Mouse (Mus musculus) bone marrow, adult 2 months (tissue): ENCODE results near the gene Elfn2. TPM values are rescaled to one million over a fixed set of nuclear protein-coding genes. Genes with fewer than 3 reads are reported as not detected.

Experiments used
- H3K27ac ChIP-seq: fragments of 200-500 bp; 2 replicates; pipeline ENCODE4 v1.5.1; 2012; ENCODE audit warnings: low read depth, mild to moderate bottlenecking, control low read depth, inconsistent platforms, low read length; ENCODE audit not compliant: control insufficient read depth, poor library complexity, insufficient read depth
- H3K4me1 ChIP-seq: fragments of 200-500 bp; 2 replicates; pipeline ENCODE4 v1.6.1; 2011; ENCODE audit warnings: low read length; ENCODE audit not compliant: control insufficient read depth, insufficient read depth
- H3K4me3 ChIP-seq: fragments of 200-500 bp; replicated peaks from 2 replicates; pipeline ENCODE3; 2011; ENCODE audit warnings: mild to moderate bottlenecking, low read depth, low read length, control low read depth; ENCODE audit not compliant: control insufficient read depth
- CTCF ChIP-seq: fragments of 200-500 bp; IDR thresholded peaks from 2 replicates; pipeline ENCODE4 v1.5.1; 2011; ENCODE audit warnings: low read length, control low read depth; ENCODE audit not compliant: control insufficient read depth, insufficient read depth
- POLR2A ChIP-seq: fragments of 200-500 bp; IDR thresholded peaks from 2 replicates; pipeline ENCODE4 v1.6.1; 2011; ENCODE audit warnings: low read depth, mild to moderate bottlenecking, control low read depth, low read length, borderline replicate concordance; ENCODE audit not compliant: control insufficient read depth
- WGBS: fragments of 180-500 bp; shearing (Covaris S2); methylation state at CpG from one replicate; pipeline ENCODE4 v1.1.7; 2018; 5-methylcytosine and 5-hydroxymethylcytosine counted together
- polyA plus RNA-seq: library from polyadenylated mRNA; stranded (reverse); fragments of >200 nt; gene quantifications from 2 replicates; pipeline ENCODE4 v1.2.4, GENCODE M21; 2011; ENCODE audit warnings: low replicate concordance; ENCODE audit not compliant: missing spikeins, insufficient read depth, insufficient read length

The Elfn2 gene
- polyA plus RNA-seq, 1 experiment = not detected

GRCm38 (mm10) chr15:78735431-78736180 lies 17.0 kb upstream of the Elfn2 start:
- TF ChIP-seq CTCF (no peak), POLR2A (no peak)
- H3K4me3 ChIP-seq = no peak overlapping the region
- no peaks in the 10 kb centered on the region; the same call in 1 of the 2 replicates for H3K4me1 ChIP-seq
- H3K27ac ChIP-seq = no peak overlapping the region
- WGBS = 61% methylated on average over 17 of the region's 17 CpGs

GRCm38 (mm10) chr15:78731830-78732229 lies 13.3 kb upstream of the Elfn2 start:
- TF ChIP-seq CTCF (no peak), POLR2A (no peak)
- Histone ChIP-seq H3K4me3 (no peak overlapping the region), H3K4me1 (peaks cover 2% of the 10 kb centered on the region), H3K27ac (no peak overlapping the region)
- WGBS = 36% methylated on average over 4 of the region's 4 CpGs

- WGBS = 44% methylated on average over 12 of the region's 12 CpGs
- TF ChIP-seq POLR2A (no peak), CTCF (no peak)
- Histone ChIP-seq H3K27ac (no peak overlapping the region), H3K4me3 (no peak overlapping the region), H3K4me1 (peaks cover 2% of the 10 kb centered on the region)
Measured at GRCm38 (mm10) chr15:78730315-78731049, 11.9 kb upstream of the Elfn2 start.

DNA sequence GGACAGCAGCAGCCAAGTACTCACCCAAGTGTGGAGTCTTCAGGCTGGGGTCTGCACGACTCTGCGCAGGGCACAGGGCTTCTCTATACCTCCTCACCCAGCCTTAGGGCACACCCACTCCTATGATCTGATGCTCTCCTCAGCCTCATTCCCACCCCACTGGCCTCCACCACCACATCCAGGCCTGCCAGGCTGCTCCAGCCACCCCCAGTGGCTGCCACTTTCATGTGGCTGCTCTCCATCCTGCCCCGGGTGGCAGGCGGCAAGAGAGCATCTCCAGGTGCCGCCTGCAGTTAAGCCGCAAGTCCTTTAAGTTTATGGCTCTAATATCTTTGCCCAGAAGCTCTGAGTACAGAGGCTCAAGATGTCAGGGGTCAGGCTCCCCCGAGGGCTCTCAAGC lies 8.1 kb upstream of the Elfn2 start:
- Histone ChIP-seq H3K4me3 (no peak overlapping the region), H3K4me1 (peaks cover 2% of the 10 kb centered on the region), H3K27ac (no peak overlapping the region)
- no peak for TF ChIP-seq CTCF
- no peak for TF ChIP-seq POLR2A
- WGBS = 63% methylated on average over 7 of the region's 7 CpGs

DNA sequence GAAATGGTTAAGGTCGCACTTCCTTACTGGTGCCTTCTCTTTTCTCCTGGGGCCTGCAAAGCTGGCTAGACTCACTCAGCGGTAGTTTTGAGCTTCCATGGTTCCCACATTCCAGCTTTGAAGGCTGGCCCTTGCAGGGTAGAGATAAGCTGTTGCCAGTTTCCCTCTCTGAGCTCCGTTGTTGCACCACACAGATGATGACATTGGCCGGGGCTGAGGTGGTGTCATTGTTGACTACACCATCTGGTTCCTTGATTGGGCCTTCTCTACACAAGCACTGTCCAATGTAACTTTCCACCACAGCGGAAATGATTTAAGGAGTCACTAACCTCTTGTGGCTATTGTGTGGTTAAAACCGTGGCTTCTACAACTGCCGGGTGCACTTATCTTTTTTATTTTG lies 2.0 kb upstream of the Elfn2 start:
- no peaks in the 10 kb centered on the region for H3K4me1 ChIP-seq
- no peak overlapping the region for H3K4me3 ChIP-seq
- no peak overlapping the region for H3K27ac ChIP-seq
- TF ChIP-seq CTCF (no peak), POLR2A (no peak)
- WGBS = 3% methylated on average over 7 of the region's 7 CpGs

DNA sequence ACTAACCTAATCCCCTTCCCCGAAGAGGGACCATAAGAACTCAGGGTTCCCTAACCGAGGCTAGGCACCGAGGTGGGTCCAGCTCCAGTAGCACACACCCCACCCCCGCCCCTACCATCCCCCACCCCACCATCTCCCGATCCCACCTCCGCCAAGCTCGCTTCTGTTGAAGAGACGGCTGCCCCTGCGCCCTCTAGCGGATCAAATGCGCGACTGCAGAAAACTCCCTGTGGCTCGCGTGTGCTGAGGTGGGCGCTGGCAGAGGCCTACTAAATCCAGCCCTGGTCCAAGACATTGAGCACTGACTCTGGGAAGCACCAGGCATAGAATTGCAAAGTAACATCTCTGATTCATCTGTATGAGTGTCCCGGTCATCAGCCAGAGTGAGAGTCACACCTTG lies 1.5 kb upstream of the Elfn2 start:
- TF ChIP-seq POLR2A = no peak
- TF ChIP-seq CTCF = peak; percentile 76
- no peak overlapping the region for H3K27ac ChIP-seq
- H3K4me1 ChIP-seq = no peaks in the 10 kb centered on the region
- no peak overlapping the region for H3K4me3 ChIP-seq
- 2% methylated on average over 16 of the region's 16 CpGs for WGBS

DNA sequence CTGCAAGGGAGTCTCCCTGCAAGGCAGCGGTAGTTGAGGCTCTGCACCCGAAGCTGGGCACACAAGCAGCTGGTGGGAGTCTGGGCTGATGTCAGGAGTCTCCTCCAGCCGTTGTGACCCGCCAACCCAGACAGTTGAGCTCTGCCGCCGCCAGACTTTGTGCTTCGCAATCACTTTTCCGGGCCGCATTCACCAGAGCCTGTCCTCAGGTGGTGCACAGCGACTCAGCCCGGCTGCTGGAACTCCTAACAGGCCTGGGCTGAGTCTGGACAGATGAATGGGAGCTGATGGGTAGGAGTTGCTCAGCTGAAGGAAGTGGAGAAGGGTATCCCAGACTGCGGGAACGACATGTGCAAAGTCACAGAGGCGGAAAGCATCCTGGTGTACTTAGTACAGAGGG lies 845 bp upstream of the Elfn2 start:
- H3K4me3 ChIP-seq = no peak overlapping the region
- no peaks in the 10 kb centered on the region for H3K4me1 ChIP-seq
- 9% methylated on average over 14 of the region's 14 CpGs for WGBS
- no peak for TF ChIP-seq CTCF
- no peak for TF ChIP-seq POLR2A
- no peak overlapping the region for H3K27ac ChIP-seq

DNA sequence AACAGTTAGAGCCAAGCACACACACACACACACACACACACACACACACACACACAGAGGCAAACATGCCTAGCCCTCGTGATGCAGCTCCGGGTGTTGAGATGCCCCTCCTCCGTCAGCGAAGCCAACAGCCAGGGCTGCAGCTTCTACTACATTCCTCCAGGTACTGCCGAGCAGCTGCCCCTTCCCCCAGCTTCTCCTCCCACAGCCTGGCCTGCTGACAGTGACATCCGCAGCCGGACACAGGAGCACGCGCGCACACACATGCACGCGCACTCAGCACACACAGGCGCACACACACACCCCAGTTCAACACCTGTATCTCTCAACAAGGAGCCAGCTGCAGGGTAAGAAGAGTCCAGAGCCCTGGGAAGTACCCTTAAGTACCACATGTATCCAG lies 1.6 kb downstream of the Elfn2 start:
- Histone ChIP-seq H3K4me1 (no peaks in the 10 kb centered on the region; the same call in 1 of the 2 replicates), H3K27ac (no peak overlapping the region; the same call in 1 of the 2 replicates), H3K4me3 (no peak overlapping the region)
- WGBS = 52% methylated on average over 13 of the region's 13 CpGs
- TF ChIP-seq POLR2A = no peak
- no peak for TF ChIP-seq CTCF

- Histone ChIP-seq H3K4me3 (no peak overlapping the region), H3K4me1 (no peaks in the 10 kb centered on the region; the same call in 1 of the 2 replicates), H3K27ac (no peak overlapping the region)
- 23% methylated on average over 5 of the region's 5 CpGs for WGBS
- no peak for TF ChIP-seq CTCF
Measured at GRCm38 (mm10) chr15:78715856-78716255, 2.7 kb downstream of the Elfn2 start.
